Mouse (Mus musculus) intestine, embryonic 15.5 days (tissue): Measurements from ENCODE around the gene Tnrc6c. TPM values are rescaled to one million over a fixed set of nuclear protein-coding genes. Genes with fewer than 3 reads are reported as not detected.
"Not testable (repeated sequence)": the region's sequence is repeated elsewhere in the genome, so short reads cannot be mapped to it uniquely, and the experiment has no call there.

ENCODE experiments used
- ATAC-seq: fragments of 200-750 bp; cut with Nextera tagmentation; 2 replicates; pipeline ENCODE4 v1.8.0; 2017; ENCODE audit warnings: moderate TSS enrichment, moderate library complexity
- H3K27ac ChIP-seq: fragments of 300-500 bp; sonication (generic); 2 replicates; pipeline ENCODE4 v1.5.1; 2015; ENCODE audit warnings: mild to moderate bottlenecking, inconsistent platforms
- H3K27me3 ChIP-seq: fragments of 300-500 bp; sonication (generic); replicated peaks from 2 replicates; pipeline ENCODE4 v1.6.1; 2015; ENCODE audit warnings: inconsistent platforms
- H3K36me3 ChIP-seq: fragments of 300-500 bp; sonication (generic); 2 replicates; pipeline ENCODE4 v1.6.1; 2015; ENCODE audit warnings: inconsistent platforms
- H3K4me1 ChIP-seq: fragments of 300-500 bp; sonication (generic); replicated peaks from 2 replicates; pipeline ENCODE4 v1.6.1; 2015; ENCODE audit warnings: inconsistent platforms
- H3K4me2 ChIP-seq: fragments of 300-500 bp; sonication (generic); replicated peaks from 2 replicates; pipeline ENCODE4 v1.6.1; 2015; ENCODE audit warnings: mild to moderate bottlenecking, inconsistent platforms
- H3K4me3 ChIP-seq: fragments of 300-500 bp; sonication (generic); replicated peaks from 2 replicates; pipeline ENCODE4 v1.5.1; 2015; ENCODE audit warnings: inconsistent platforms
- H3K9ac ChIP-seq: fragments of 300-500 bp; sonication (generic); 2 replicates; pipeline ENCODE4 v1.6.1; 2015; ENCODE audit warnings: inconsistent platforms
- H3K9me3 ChIP-seq: fragments of 300-500 bp; sonication (generic); 2 replicates; pipeline ENCODE4 v1.6.1; 2016; ENCODE audit warnings: inconsistent platforms
- WGBS: fragments of 180-500 bp; shearing (Covaris S2); methylation state at CpG from one replicate; pipeline ENCODE4 v1.1.7; 2015; 5-methylcytosine and 5-hydroxymethylcytosine counted together
- polyA plus RNA-seq: library from polyadenylated mRNA; unstranded; fragments of >200 nt; fragmentation: Nextera tagmentation; extraction: Ambion mirVana; gene quantifications from 2 replicates; pipeline ENCODE4 v1.2.1, GENCODE M21; 2015

Gene Tnrc6c
- polyA plus RNA-seq, 1 experiment from 2014 or later: 9.6 TPM

- no peaks in the 10 kb centered on the region for H3K36me3 ChIP-seq
- ATAC-seq: peak; percentile 48
- H3K9me3 ChIP-seq: no peaks in the 10 kb centered on the region
- H3K4me1 ChIP-seq: peaks cover 48% of the 10 kb centered on the region
- H3K9ac ChIP-seq: peak overlapping the region; percentile 65
- peak overlapping the region; percentile 92 for H3K27ac ChIP-seq
- H3K4me2 ChIP-seq: peak overlapping the region; percentile 89
- H3K4me3 ChIP-seq: peak overlapping the region; percentile 50
- 0 out of 2 replicates have a peak, but pooled peaks cover under 1% of the 10 kb centered on the region for H3K27me3 ChIP-seq
- 4% methylated on average over 38 of the region's 38 CpGs for WGBS
These were observed 125.5 kb downstream of the Tnrc6c start for GRCm38 (mm10) chr11:117779434-117780198.

- 1% methylated on average over 17 of the region's 17 CpGs for WGBS
- 0 out of 2 replicates have a peak, but pooled peaks cover 3% of the 10 kb centered on the region for H3K27me3 ChIP-seq
- no peaks in the 10 kb centered on the region for H3K36me3 ChIP-seq
- peak overlapping the region; percentile 50 for H3K4me3 ChIP-seq
- peak overlapping the region; percentile 89 for H3K4me2 ChIP-seq
- no peaks in the 10 kb centered on the region for H3K9me3 ChIP-seq
- peak; percentile 21 for ATAC-seq
- peaks cover 48% of the 10 kb centered on the region for H3K4me1 ChIP-seq
- H3K9ac ChIP-seq: peak overlapping the region; percentile 65
- peak overlapping the region; percentile 92 for H3K27ac ChIP-seq
These were observed 126.1 kb downstream of the Tnrc6c start for GRCm38 (mm10) chr11:117780199-117780515.

GRCm38 (mm10) chr11:117780582-117781111 is 126.6 kb downstream of the Tnrc6c start:
- Histone ChIP-seq H3K4me2 (peak overlapping the region; percentile 89), H3K27ac (peak overlapping the region; percentile 92), H3K4me3 (peak overlapping the region; percentile 50), H3K36me3 (no peaks in the 10 kb centered on the region), H3K27me3 (0 out of 2 replicates have a peak, but pooled peaks cover 3% of the 10 kb centered on the region), H3K4me1 (peaks cover 48% of the 10 kb centered on the region), H3K9me3 (no peaks in the 10 kb centered on the region), H3K9ac (peak overlapping the region; percentile 65)
- ATAC-seq: peak; percentile 87
- WGBS: 1% methylated on average over 19 of the region's 19 CpGs

GRCm38 (mm10) chr11:117781199-117781821 is 127.2 kb downstream of the Tnrc6c start:
- H3K27ac ChIP-seq: peak overlapping the region; percentile 92
- peak overlapping the region; percentile 50 for H3K4me3 ChIP-seq
- H3K4me2 ChIP-seq: peak overlapping the region; percentile 89
- no peaks in the 10 kb centered on the region for H3K36me3 ChIP-seq
- H3K4me1 ChIP-seq: peaks cover 48% of the 10 kb centered on the region
- H3K9me3 ChIP-seq: no peaks in the 10 kb centered on the region
- 0 out of 2 replicates have a peak, but pooled peaks cover 3% of the 10 kb centered on the region for H3K27me3 ChIP-seq
- no peak overlapping the region for H3K9ac ChIP-seq
- 19% methylated on average over 18 of the region's 18 CpGs for WGBS
- ATAC-seq: no peak

GRCm38 (mm10) chr11:117781993-117782704 is 128.1 kb downstream of the Tnrc6c start, which contains the start of the genes Tmc8 and Tmc6:
Gene Tmc8, plus strand, starts transcription at chr11:117782076.
Gene Tmc6, minus strand, starts transcription at chr11:117782198.
- Histone ChIP-seq H3K9me3 (no peaks in the 10 kb centered on the region), H3K4me1 (peaks cover 48% of the 10 kb centered on the region), H3K36me3 (no peaks in the 10 kb centered on the region), H3K4me3 (peak within 1 kb of the TSS; percentile 50), H3K4me2 (peak within 1 kb of the TSS; percentile 89), H3K27me3 (0 out of 2 replicates have a peak, but pooled peaks cover 3% of the 10 kb centered on the region), H3K9ac (peak within 1 kb of the TSS; percentile 34; the same call in 1 of the 2 replicates), H3K27ac (peak within 1 kb of the TSS; percentile 92)
- no peak for ATAC-seq
- WGBS: 59% methylated on average over 24 of the region's 24 CpGs

- Histone ChIP-seq H3K27me3 (0 out of 2 replicates have a peak, but pooled peaks cover 3% of the 10 kb centered on the region), H3K9me3 (no peaks in the 10 kb centered on the region), H3K4me1 (peaks cover 48% of the 10 kb centered on the region), H3K4me2 (peak overlapping the region; percentile 89), H3K9ac (0 out of 2 replicates have a peak overlapping the region, but pooled peaks have one; percentile 34), H3K27ac (peak overlapping the region; percentile 20), H3K36me3 (no peaks in the 10 kb centered on the region), H3K4me3 (peak overlapping the region; percentile 30)
- ATAC-seq: no peak
- 56% methylated on average over 9 of the region's 9 CpGs for WGBS
These were observed 128.6 kb downstream of the Tnrc6c start for GRCm38 (mm10) chr11:117782705-117783034.

- Histone ChIP-seq H3K36me3 (no peaks in the 10 kb centered on the region), H3K9ac (peak overlapping the region; percentile 34), H3K27ac (peak overlapping the region; percentile 20), H3K4me1 (peaks cover 48% of the 10 kb centered on the region), H3K4me3 (peak overlapping the region; percentile 30), H3K27me3 (0 out of 2 replicates have a peak, but pooled peaks cover 3% of the 10 kb centered on the region), H3K9me3 (no peaks in the 10 kb centered on the region), H3K4me2 (peak overlapping the region; percentile 89)
- no peak for ATAC-seq
- WGBS: 9% methylated on average over 31 of the region's 31 CpGs
These were observed 129.0 kb downstream of the Tnrc6c start for GRCm38 (mm10) chr11:117783089-117783488.

GRCm38 (mm10) chr11:117783683-117784309 is 129.7 kb downstream of the Tnrc6c start:
- Histone ChIP-seq H3K4me3 (peak overlapping the region; percentile 30; the same call in 1 of the 2 replicates), H3K27ac (no peak overlapping the region), H3K9me3 (no peaks in the 10 kb centered on the region), H3K9ac (peak overlapping the region; percentile 34), H3K27me3 (0 out of 2 replicates have a peak, but pooled peaks cover 3% of the 10 kb centered on the region), H3K4me1 (peaks cover 44% of the 10 kb centered on the region), H3K36me3 (no peaks in the 10 kb centered on the region), H3K4me2 (peak overlapping the region; percentile 89)
- ATAC-seq: no peak
- WGBS: 48% methylated on average over 10 of the region's 10 CpGs

GRCm38 (mm10) chr11:117786294-117786693 is 132.2 kb downstream of the Tnrc6c start:
- 0 out of 2 replicates have a peak, but pooled peaks cover 3% of the 10 kb centered on the region for H3K27me3 ChIP-seq
- peaks cover 29% of the 10 kb centered on the region for H3K4me1 ChIP-seq
- no peak for ATAC-seq
- H3K4me2 ChIP-seq: no peak overlapping the region
- H3K27ac ChIP-seq: no peak overlapping the region
- no peaks in the 10 kb centered on the region for H3K9me3 ChIP-seq
- H3K36me3 ChIP-seq: no peaks in the 10 kb centered on the region
- 14% methylated on average over 10 of the region's 10 CpGs for WGBS
- H3K9ac ChIP-seq: no peak overlapping the region
- H3K4me3 ChIP-seq: no peak overlapping the region

- H3K4me1 ChIP-seq: peaks cover 22% of the 10 kb centered on the region
- H3K27me3 ChIP-seq, ATAC-seq, H3K27ac ChIP-seq, H3K4me2 ChIP-seq, H3K9ac ChIP-seq, H3K36me3 ChIP-seq, H3K9me3 ChIP-seq, H3K4me3 ChIP-seq: not testable (repeated sequence)
- WGBS: 76% methylated on average over 7 of the region's 7 CpGs
These were observed 134.4 kb downstream of the Tnrc6c start for GRCm38 (mm10) chr11:117788481-117788880.

- H3K27ac ChIP-seq: peak overlapping the region; percentile 88
- peak overlapping the region; percentile 64 for H3K4me2 ChIP-seq
- no peaks in the 10 kb centered on the region for H3K9me3 ChIP-seq
- H3K4me3 ChIP-seq: peak overlapping the region; percentile 29
- peaks cover 19% of the 10 kb centered on the region for H3K4me1 ChIP-seq
- WGBS: 5% methylated on average over 14 of the region's 14 CpGs
- H3K27me3 ChIP-seq: no peaks in the 10 kb centered on the region
- ATAC-seq: peak; percentile 59
- no peak overlapping the region for H3K9ac ChIP-seq
- H3K36me3 ChIP-seq: no peaks in the 10 kb centered on the region
These were observed 136.2 kb downstream of the Tnrc6c start for GRCm38 (mm10) chr11:117790286-117790685.
